Mouse (Mus musculus) heart, postnatal 14 days (tissue): ENCODE data around the gene Arpc1b. TPM values are rescaled to one million over a fixed set of nuclear protein-coding genes. Genes with fewer than 3 reads are reported as not detected.
"Not testable (repeated sequence)": the region's sequence is repeated elsewhere in the genome, so short reads cannot be mapped to it uniquely, and the experiment has no call there.

ENCODE experiments used
- DNase-seq, 2 experiments: peaks; one replicate each; pipeline ENCODE4 v3.0.0; 2021 to 2022
- intact Hi-C: fragments of 180-260 bp; cut with DNase I; formaldehyde crosslinking; loops from one replicate; pipeline ENCODE4 v1.15.1; 2025
- long read RNA-seq, 2 experiments: library from polyadenylated mRNA; stranded (forward); transcript quantifications; one replicate each; pipeline ENCODE4 v2.0.0; 2021
- total RNA-seq, 2 experiments: library from RNA; stranded (reverse); gene quantifications; 2 replicates each; pipeline ENCODE4 v1.2.3; 2021

Gene Arpc1b
- total RNA-seq: 100 to 1,000 TPM in 1 of 2 experiments, 10 to 100 TPM in 1; 97.2 to 113 TPM
- long read RNA-seq, experiment 1, transcript Arpc1b-201 (10 exons, 3,105 nt): major isoform, 94 of 110 reads
- long read RNA-seq, experiment 1, partial matches to known transcripts: 6 of 110 reads
- long read RNA-seq, experiment 1, other reads (novel, unspliced or antisense): 9 of 110 reads
- long read RNA-seq, experiment 2, transcript Arpc1b-201 (10 exons, 3,105 nt): major isoform, 65 of 75 reads
- long read RNA-seq, experiment 2, partial matches to known transcripts: 5 of 75 reads
- long read RNA-seq, experiment 2, other reads (novel, unspliced or antisense): 5 of 75 reads

DNA sequence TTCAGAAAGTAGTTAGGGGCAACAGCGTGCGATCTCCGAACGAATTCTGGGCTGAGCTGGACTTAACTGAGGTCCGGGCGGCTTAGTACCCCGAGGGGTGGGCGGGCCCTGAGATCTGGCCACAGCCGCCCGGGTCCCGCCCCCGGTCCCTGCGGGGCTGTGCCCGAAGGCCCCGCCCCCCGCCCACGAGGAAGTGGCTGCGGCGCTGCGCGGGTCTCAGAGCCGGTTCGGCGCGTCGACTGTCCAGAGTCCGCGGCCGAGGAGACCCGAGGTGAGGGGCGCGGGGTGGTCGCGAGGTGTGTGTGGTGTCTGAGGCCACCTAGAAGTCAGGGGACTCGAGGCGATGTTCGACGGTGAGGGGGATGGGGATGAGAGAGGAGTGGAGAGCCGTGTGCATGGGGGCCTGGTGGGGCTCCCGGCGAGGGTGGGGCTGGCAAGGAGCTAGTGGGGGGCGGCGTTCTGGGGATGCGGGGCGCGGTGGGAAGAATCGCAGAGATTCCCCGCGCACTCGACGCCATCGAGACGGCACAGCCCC lies at the start of gene Arpc1b:
TSS of gene Arpc1b (plus strand) at position 145 of the 535 bp plus-strand sequence.
- intact Hi-C loops: loop anchor here (2.0 kb wide), 1 partner anchor 29 kb away; the partner anchor contains the start of gene Kpna7
- peak; percentile 83 to 84 for DNase-seq

DNA sequence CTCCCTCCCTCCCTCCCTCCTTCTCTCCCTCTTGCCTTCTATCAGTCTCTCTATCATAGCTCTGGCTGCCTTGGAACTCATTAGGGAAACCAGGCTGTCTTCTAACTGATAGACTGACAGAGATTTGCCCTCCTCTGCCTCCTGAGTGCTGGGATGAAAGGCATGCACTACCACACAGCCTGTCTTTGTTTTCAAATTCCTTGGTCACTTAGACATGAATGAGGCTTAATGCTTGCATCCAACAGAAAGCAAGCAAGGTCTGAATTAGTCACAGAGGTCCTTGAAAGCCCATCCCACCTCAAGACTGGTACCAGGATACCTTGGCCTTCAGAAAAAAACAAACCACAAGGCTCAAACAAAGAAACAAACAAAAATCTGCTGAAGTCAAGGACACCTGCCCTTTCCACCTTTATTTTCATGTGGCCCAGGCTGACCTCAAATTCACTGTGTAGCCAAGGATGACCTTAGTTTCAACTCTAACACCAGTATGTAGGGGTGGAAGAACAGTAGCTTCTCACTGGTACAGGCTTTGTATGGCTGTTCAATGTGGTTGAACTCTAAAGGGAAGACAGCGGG lies 49.2 kb upstream of the Arpc1b start:
- DNase-seq: no peak
- intact Hi-C loops: loop anchor here (5.0 kb wide), 1 partner anchor 48 kb away; no protein-coding TSS in a partner anchor

DNA sequence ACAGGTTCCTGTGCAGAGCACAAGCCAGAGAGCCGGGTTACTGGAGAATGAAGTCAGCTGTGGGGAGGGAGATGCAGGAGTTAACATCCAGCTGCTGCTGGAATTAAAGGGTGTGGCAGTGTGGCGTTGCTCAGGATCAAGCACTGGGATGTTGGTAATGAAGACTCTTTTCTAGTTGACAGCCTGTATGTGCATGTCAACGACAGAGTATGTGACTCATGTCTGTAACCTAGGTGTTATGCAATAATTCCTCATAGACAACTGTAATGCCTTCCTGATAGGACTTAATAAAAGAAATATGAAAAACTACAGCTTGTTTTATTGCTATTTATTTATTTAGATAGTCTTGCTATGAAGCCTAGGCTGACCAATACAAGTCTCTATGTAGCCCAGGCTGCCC lies 45.2 kb upstream of the Arpc1b start:
- intact Hi-C loops: loop anchor here (5.0 kb wide), 1 partner anchor 52 kb away; no protein-coding TSS in a partner anchor
- DNase-seq: no peak

GRCm38 (mm10) chr5:145069707-145070106 lies 44.3 kb upstream of the Arpc1b start:
- intact Hi-C loops: loop anchor here (5.0 to 10.0 kb wide), 3 partner anchors 52 to 195 kb away; no protein-coding TSS in a partner anchor
- DNase-seq: peak; percentile 74 to 84

GRCm38 (mm10) chr5:145071342-145071741 lies 42.7 kb upstream of the Arpc1b start:
- intact Hi-C loops: loop anchor here (5.0 to 10.0 kb wide), 2 partner anchors 69 to 197 kb away; no protein-coding TSS in a partner anchor
- no peak for DNase-seq

DNA sequence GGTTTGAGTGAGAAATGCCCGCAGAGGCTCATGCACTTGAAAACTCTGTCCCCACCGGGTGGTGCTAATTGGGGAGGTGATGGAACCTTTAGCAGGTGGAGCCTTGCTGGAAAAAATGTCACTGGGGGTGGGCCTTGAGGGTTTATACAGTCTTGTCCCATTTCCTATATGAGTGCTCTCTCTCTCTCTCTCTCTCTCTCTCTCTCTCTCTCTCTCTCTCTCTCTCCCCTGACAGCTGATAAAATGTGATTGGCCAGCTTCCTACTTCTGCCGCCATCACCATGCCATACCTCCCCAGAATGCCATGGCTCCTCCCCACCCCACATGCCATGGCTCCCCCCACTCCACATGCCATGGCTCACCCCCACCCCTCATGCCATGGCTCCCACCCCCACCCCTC lies 38.9 kb upstream of the Arpc1b start:
- intact Hi-C loops: loop anchor here (10.0 kb wide), 1 partner anchor 200 kb away; no protein-coding TSS in a partner anchor
- DNase-seq: no peak

- intact Hi-C loops: no loop called here
- no peak for DNase-seq
Measured at GRCm38 (mm10) chr5:145081866-145082613, 32.0 kb upstream of the Arpc1b start.

DNA sequence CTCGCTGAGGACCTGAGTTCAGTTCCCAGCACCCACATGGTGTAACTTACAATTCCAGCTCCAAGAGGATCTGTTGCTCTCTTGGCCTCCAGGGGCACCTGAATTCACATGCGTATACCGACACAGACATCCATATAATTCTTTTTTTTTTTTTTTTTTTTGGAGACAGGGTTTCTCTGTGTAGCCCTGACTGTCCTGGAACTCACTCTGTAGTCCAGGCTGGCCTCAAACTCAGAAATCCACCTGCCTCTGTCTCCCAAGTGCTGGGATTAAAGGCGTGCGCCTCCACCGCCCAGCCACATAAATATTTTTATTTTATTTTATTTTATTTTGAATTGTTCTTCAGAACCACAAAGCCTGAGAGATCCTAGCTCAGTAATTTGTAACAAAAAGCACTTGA lies 30.8 kb upstream of the Arpc1b start:
- DNase-seq, intact Hi-C loops: not testable (repeated sequence)

- intact Hi-C loops: loop anchor here (2.0 kb wide), 1 partner anchor 31 kb away; the partner anchor contains the start of gene Arpc1b
- peak; percentile 96 to 97 for DNase-seq
Measured at GRCm38 (mm10) chr5:145083632-145084451, 30.2 kb upstream of the Arpc1b start, which contains the start of the genes Arpc1a and Kpna7. Arpc1a (plus strand) TSS chr5:145083830. Kpna7 (minus strand) TSS chr5:145084030.

DNA sequence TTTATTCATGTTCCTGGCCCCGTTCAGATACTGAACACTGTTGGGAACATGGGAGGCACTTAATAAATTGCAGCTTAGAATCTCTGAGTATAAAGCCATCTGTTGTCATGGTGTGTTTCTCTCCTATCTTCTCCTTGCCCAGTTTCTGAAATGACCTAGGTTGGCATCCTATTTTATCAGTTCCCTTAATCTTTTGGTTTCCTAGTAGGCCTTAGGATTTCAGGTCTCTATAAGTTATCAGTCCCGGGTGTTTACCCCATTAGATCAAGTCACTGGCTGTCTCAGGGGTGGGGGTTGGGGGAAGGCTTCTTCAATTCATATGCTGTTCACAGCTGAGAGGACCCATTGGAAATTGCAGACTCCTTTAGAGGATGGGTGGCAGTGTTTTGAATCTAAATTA lies 29.2 kb upstream of the Arpc1b start:
- DNase-seq: no peak
- intact Hi-C loops: loop anchor here (2.0 kb wide), 1 partner anchor 30 kb away; the partner anchor contains the start of gene Arpc1b

DNA sequence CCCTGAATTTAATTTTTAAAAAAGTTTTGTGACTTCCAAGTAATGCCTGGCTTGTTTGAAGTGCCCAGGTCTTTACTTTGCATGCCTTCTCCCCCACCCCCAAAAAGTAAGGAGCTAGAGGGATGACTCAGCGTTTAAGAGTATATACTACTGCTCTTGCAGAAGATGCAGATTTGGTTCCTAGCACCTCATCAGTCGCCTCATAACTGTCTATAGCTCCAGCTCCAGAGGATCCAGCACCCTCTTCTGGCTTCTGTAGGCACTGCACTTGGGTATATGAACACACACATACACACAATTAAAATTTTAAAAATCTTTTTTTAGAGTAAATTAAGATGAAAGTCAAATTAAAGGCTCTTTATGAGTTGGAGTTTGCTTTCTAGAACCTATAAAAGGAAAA lies 25.8 kb upstream of the Arpc1b start:
- intact Hi-C loops: no loop called here
- DNase-seq: no peak

GRCm38 (mm10) chr5:145089878-145090277 lies 24.1 kb upstream of the Arpc1b start:
- intact Hi-C loops: no loop called here
- DNase-seq: no peak

DNA sequence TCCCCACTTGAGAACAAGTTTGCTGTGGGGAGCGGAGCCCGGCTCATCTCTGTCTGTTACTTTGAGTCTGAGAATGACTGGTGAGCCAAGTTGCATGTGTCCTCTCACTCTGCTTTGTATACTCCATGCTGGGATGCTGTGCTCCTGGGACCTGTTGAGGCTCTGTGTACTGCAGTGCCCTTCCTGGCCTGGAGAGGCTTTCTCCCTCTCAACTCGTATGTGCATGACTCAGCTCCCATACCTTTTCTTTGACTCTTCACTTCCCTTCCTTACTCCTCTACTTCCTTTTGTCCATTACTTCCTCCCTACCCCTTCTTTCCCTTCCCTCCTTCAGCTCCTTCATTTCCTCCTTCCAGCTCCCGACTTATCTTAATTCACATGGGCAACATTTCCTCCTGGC lies 17.8 kb upstream of the Arpc1b start:
- intact Hi-C loops: no loop called here
- no peak for DNase-seq

DNA sequence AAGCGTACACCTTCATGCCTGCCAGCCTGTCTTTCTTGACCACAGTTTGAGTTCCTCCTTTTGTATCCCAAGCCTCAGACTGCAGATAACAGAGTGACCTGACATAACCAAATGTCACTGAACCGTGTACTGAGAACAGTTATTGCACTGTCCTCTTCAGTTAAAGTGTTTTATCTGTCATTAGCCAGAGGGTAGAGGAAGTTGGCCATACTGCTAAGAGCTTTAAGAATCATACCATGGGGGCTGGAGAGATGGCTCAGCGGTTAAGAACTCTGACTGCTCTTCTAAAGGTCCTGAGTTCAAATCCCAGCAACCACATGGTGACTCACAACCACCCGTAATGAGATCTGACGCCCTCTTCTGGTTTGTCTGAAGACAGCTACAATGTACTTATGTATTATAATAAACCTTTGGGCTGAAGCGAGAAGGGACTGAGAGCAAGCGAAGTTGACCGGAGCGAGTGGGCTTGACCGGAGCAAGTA lies 15.6 kb upstream of the Arpc1b start:
- DNase-seq: no peak
- intact Hi-C loops: no loop called here

- intact Hi-C loops: no loop called here
- DNase-seq: no peak
Measured at GRCm38 (mm10) chr5:145100960-145101359, 13.1 kb upstream of the Arpc1b start.

DNA sequence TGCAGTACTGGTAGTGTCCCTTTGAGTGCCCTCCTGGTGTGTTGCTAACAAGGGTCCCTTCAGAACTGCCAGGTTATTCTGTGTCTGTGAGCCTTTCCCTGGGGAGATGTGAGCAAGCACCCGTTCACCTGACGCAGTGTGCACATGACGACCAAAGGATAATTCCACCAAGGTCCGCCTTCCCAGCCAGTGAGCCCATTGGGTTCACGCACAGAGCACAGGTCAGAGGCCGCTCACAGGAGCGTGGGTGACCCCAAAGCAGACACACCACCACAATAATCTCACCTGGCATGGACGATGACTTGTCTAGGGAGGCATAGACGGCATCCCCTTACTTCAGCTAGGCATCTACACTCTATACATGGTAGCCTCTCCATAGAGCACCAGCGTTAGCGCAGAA lies 12.6 kb upstream of the Arpc1b start:
- DNase-seq, intact Hi-C loops: not testable (repeated sequence)

- intact Hi-C loops: no loop called here
- DNase-seq: no peak
Measured at GRCm38 (mm10) chr5:145102706-145103105, 11.3 kb upstream of the Arpc1b start.

DNA sequence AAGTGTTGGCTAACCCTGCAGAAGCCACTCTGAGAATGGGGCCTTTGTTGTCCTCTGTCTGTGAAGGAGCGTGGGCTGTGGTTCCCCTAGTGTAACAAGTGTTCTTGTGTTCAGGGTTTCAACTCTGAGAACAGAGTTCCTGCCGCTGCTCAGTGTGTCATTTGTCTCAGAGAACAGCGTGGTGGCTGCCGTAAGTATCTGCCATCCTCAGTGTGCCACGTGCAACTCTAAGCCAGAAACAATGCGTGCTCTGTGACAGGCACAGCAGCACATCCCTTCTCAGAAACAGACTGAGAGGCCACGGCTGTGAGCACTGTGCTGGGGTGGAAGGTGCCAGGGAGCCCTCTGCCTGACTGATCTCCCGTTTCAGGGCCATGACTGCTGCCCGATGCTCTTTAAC lies 9.7 kb upstream of the Arpc1b start:
- no peak for DNase-seq
- intact Hi-C loops: no loop called here

GRCm38 (mm10) chr5:145105694-145106275 lies 8.2 kb upstream of the Arpc1b start:
- intact Hi-C loops: no loop called here
- no peak for DNase-seq
